Mouse (Mus musculus) urinary bladder, postnatal 14 days (tissue): ENCODE data around the gene 1600014C23Rik.

ENCODE experiments used
- DNase-seq: peaks from one replicate; pipeline ENCODE4 v3.0.0; 2021; ENCODE audit warnings: low spot score

The 1600014C23Rik gene

GRCm38 (mm10) chr17:45752053-45752452 lies 18.4 kb upstream of the 1600014C23Rik start:
- no peak for DNase-seq

GRCm38 (mm10) chr17:45751359-45751758 lies 17.7 kb upstream of the 1600014C23Rik start:
- DNase-seq: no peak

GRCm38 (mm10) chr17:45749100-45749499 lies 15.5 kb upstream of the 1600014C23Rik start:
- no peak for DNase-seq

GRCm38 (mm10) chr17:45747858-45748785 lies 14.5 kb upstream of the 1600014C23Rik start:
- DNase-seq: no peak

- DNase-seq: no peak
These were observed 13.6 kb upstream of the 1600014C23Rik start for GRCm38 (mm10) chr17:45747293-45747692.

GRCm38 (mm10) chr17:45746755-45747154 lies 13.1 kb upstream of the 1600014C23Rik start:
- DNase-seq: no peak

GRCm38 (mm10) chr17:45745629-45746028 lies 12.0 kb upstream of the 1600014C23Rik start:
- DNase-seq: no peak

GRCm38 (mm10) chr17:45742371-45743147 lies 8.9 kb upstream of the 1600014C23Rik start:
- no peak for DNase-seq

GRCm38 (mm10) chr17:45737078-45737601 lies 3.5 kb upstream of the 1600014C23Rik start:
- DNase-seq: no peak

- DNase-seq: peak; percentile 88
These were observed 2.9 kb upstream of the 1600014C23Rik start for GRCm38 (mm10) chr17:45736311-45737077.

- peak; percentile 89 for DNase-seq
These were observed 2.0 kb upstream of the 1600014C23Rik start for GRCm38 (mm10) chr17:45735382-45736310.

GRCm38 (mm10) chr17:45734881-45735280 lies 1.2 kb upstream of the 1600014C23Rik start:
- DNase-seq: no peak

GRCm38 (mm10) chr17:45734333-45734732 lies 689 bp upstream of the 1600014C23Rik start:
- DNase-seq: no peak

GRCm38 (mm10) chr17:45733038-45733734 lies 458 bp downstream of the 1600014C23Rik start:
- no peak for DNase-seq

- DNase-seq: peak; percentile 87
These were observed 2.3 kb downstream of the 1600014C23Rik start for GRCm38 (mm10) chr17:45731172-45731864.

- no peak for DNase-seq
These were observed 2.9 kb downstream of the 1600014C23Rik start for GRCm38 (mm10) chr17:45730696-45731095.

GRCm38 (mm10) chr17:45729387-45729786 lies 4.3 kb downstream of the 1600014C23Rik start:
- DNase-seq: no peak

- no peak for DNase-seq
These were observed 5.5 kb downstream of the 1600014C23Rik start for GRCm38 (mm10) chr17:45727983-45728723.

- no peak for DNase-seq
These were observed 6.2 kb downstream of the 1600014C23Rik start for GRCm38 (mm10) chr17:45727481-45727880.
